Mouse (Mus musculus) intestine, postnatal 0 days (tissue): ENCODE results near the gene Hist1h2aa. TPM values are rescaled to one million over a fixed set of nuclear protein-coding genes. Genes with fewer than 3 reads are reported as not detected.

Experiments used
- ATAC-seq: fragments of 200-750 bp; cut with Nextera tagmentation; 2 replicates; pipeline ENCODE4 v1.8.0; 2017; ENCODE audit warnings: mild to moderate bottlenecking, moderate TSS enrichment, moderate library complexity
- H3K27ac ChIP-seq: fragments of 300-500 bp; sonication (generic); 2 replicates; pipeline ENCODE4 v1.5.1; 2014; ENCODE audit warnings: mild to moderate bottlenecking, low read depth, low read length, moderate library complexity
- H3K27me3 ChIP-seq: fragments of 300-500 bp; sonication (generic); replicated peaks from 2 replicates; pipeline ENCODE4 v1.6.1; 2014; ENCODE audit warnings: low read length, mixed read lengths; ENCODE audit not compliant: control insufficient read depth, insufficient read depth
- H3K36me3 ChIP-seq: fragments of 300-500 bp; sonication (generic); 2 replicates; pipeline ENCODE4 v1.6.1; 2014; ENCODE audit warnings: mild to moderate bottlenecking, moderate library complexity; ENCODE audit not compliant: control insufficient read depth, insufficient read depth
- H3K4me1 ChIP-seq: fragments of 300-500 bp; sonication (generic); replicated peaks from 2 replicates; pipeline ENCODE4 v1.6.1; 2014; ENCODE audit warnings: antibody characterized with exemption, low read length, mixed read lengths; ENCODE audit not compliant: control insufficient read depth, insufficient read depth
- H3K4me2 ChIP-seq: fragments of 300-500 bp; sonication (generic); replicated peaks from 2 replicates; pipeline ENCODE4 v1.6.1; 2014; ENCODE audit warnings: low read depth, mild to moderate bottlenecking, moderate library complexity
- H3K4me3 ChIP-seq: fragments of 300-500 bp; sonication (generic); 2 replicates; pipeline ENCODE4 v1.5.1; 2014; ENCODE audit warnings: low read depth, low read length
- H3K9ac ChIP-seq: fragments of 300-500 bp; sonication (generic); 2 replicates; pipeline ENCODE4 v1.6.1; 2014; ENCODE audit warnings: mild to moderate bottlenecking, low read depth, low read length
- H3K9me3 ChIP-seq: fragments of 300-500 bp; sonication (generic); 2 replicates; pipeline ENCODE4 v1.6.1; 2016; ENCODE audit warnings: mixed run types; ENCODE audit not compliant: control insufficient read depth
- CTCF ChIP-seq: sonication (generic); IDR thresholded peaks from 2 replicates; pipeline ENCODE4 v1.5.1; 2016; ENCODE audit warnings: low read depth, mild to moderate bottlenecking, control low read depth, antibody characterized with exemption, moderate library complexity
- WGBS: fragments of 180-500 bp; shearing (Covaris S2); extraction: QIAGEN DNeasy Blood & Tissue Kit; methylation state at CpG from one replicate; pipeline ENCODE4 v1.1.7; 2014; 5-methylcytosine and 5-hydroxymethylcytosine counted together
- polyA plus RNA-seq: library from polyadenylated mRNA; unstranded; fragments of >200 nt; fragmentation: Nextera tagmentation; extraction: Ambion mirVana; gene quantifications from 2 replicates; pipeline ENCODE4 v1.2.1, GENCODE M21; 2015

The Hist1h2aa gene
- polyA plus RNA-seq, 1 experiment from 2014 or later = not detected

GRCm38 (mm10) chr13:23933421-23934210 is 646 bp upstream of the Hist1h2aa start, which contains the start of gene Hist1h2ba:
Gene Hist1h2ba, minus strand, starts transcription at chr13:23934156.
- no peak for ATAC-seq
- Histone ChIP-seq H3K27me3 (no peaks in the 10 kb centered on the region), H3K9me3 (no peaks in the 10 kb centered on the region), H3K4me2 (no peak within 1 kb of the TSS), H3K9ac (no peak within 1 kb of the TSS), H3K4me3 (no peak within 1 kb of the TSS), H3K4me1 (0 out of 2 replicates have a peak, but pooled peaks cover 4% of the 10 kb centered on the region), H3K27ac (no peak within 1 kb of the TSS), H3K36me3 (no peaks in the 10 kb centered on the region)
- 94% methylated on average over 35 of the region's 39 CpGs for WGBS
- no peak for TF ChIP-seq CTCF

- no peak for TF ChIP-seq CTCF
- WGBS = 90% methylated on average over 1 of the region's 1 CpGs
- ATAC-seq = no peak
These were observed 4.4 kb downstream of the Hist1h2aa start for GRCm38 (mm10) chr13:23938699-23939098.

DNA sequence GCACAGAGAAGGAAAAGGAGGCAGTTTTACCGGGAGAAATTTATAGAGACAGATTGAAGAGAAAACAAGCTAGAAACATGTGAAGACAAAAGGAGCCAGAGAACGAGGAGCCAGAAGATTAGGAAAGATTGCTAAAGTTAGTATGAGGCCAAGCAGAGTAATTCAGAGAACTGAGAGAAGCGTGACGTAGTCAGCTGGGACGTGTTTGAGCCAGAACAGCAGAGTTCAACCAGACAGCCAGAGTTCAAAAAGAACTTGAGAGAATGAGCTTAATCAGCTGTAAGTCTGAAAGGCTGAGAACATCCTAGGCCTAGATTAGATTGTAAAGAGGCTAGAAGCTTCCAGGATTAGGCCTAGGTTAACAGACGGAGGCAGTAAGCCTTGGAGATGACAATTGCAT is 6.0 kb downstream of the Hist1h2aa start:
- TF ChIP-seq CTCF = no peak
- 60% methylated on average over 6 of the region's 6 CpGs for WGBS

More at GRCm38 (mm10) chr13:23938699-23939098, 4.4 kb downstream of the Hist1h2aa start:
- Histone ChIP-seq H3K27ac (no peak overlapping the region), H3K9ac (no peak overlapping the region), H3K4me2 (no peak overlapping the region), H3K9me3 (no peaks in the 10 kb centered on the region), H3K27me3 (no peaks in the 10 kb centered on the region), H3K4me3 (no peak overlapping the region), H3K4me1 (no peaks in the 10 kb centered on the region), H3K36me3 (no peaks in the 10 kb centered on the region)

DNA sequence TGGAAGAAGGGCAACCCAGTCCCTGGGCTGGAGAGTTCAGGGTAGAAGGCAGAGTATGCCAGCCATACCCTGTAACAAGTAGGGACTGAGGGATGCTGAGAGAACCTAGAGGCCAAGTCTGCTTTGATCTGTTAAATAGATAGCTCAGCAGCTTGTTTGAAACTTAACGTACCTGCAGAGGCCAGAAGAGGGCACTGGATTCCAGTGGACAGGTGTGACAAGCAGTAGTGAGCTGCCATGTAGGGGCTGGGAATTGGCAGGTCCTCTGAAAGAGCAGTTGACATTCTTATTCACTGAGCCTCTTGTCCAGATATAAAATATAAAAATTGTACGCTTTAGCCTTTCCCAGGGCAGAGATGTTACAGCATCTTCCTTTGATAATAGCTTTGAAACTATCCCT is 8.6 kb downstream of the Hist1h2aa start:
- ATAC-seq = no peak
- 54% methylated on average over 2 of the region's 2 CpGs for WGBS

More for the DNA sequence above, 6.0 kb downstream of the Hist1h2aa start:
- Histone ChIP-seq H3K4me2 (no peak overlapping the region), H3K27me3 (no peaks in the 10 kb centered on the region), H3K9me3 (no peaks in the 10 kb centered on the region), H3K36me3 (no peaks in the 10 kb centered on the region), H3K4me1 (no peaks in the 10 kb centered on the region), H3K27ac (no peak overlapping the region), H3K4me3 (no peak overlapping the region), H3K9ac (no peak overlapping the region)
- no peak for ATAC-seq

GRCm38 (mm10) chr13:23946254-23946653 is 12.0 kb downstream of the Hist1h2aa start:
- Histone ChIP-seq H3K36me3 (no peaks in the 10 kb centered on the region), H3K4me1 (no peaks in the 10 kb centered on the region), H3K27ac (no peak overlapping the region), H3K4me2 (no peak overlapping the region), H3K9me3 (no peaks in the 10 kb centered on the region), H3K9ac (no peak overlapping the region), H3K27me3 (no peaks in the 10 kb centered on the region), H3K4me3 (no peak overlapping the region)
- WGBS = 47% methylated on average over 2 of the region's 2 CpGs
- ATAC-seq = no peak
- TF ChIP-seq CTCF = no peak

More for the DNA sequence above, 8.6 kb downstream of the Hist1h2aa start:
- Histone ChIP-seq H3K9ac (no peak overlapping the region), H3K4me3 (no peak overlapping the region), H3K36me3 (no peaks in the 10 kb centered on the region), H3K4me1 (no peaks in the 10 kb centered on the region), H3K27ac (no peak overlapping the region), H3K27me3 (no peaks in the 10 kb centered on the region), H3K9me3 (no peaks in the 10 kb centered on the region), H3K4me2 (no peak overlapping the region)
- TF ChIP-seq CTCF = peak; percentile 68

DNA sequence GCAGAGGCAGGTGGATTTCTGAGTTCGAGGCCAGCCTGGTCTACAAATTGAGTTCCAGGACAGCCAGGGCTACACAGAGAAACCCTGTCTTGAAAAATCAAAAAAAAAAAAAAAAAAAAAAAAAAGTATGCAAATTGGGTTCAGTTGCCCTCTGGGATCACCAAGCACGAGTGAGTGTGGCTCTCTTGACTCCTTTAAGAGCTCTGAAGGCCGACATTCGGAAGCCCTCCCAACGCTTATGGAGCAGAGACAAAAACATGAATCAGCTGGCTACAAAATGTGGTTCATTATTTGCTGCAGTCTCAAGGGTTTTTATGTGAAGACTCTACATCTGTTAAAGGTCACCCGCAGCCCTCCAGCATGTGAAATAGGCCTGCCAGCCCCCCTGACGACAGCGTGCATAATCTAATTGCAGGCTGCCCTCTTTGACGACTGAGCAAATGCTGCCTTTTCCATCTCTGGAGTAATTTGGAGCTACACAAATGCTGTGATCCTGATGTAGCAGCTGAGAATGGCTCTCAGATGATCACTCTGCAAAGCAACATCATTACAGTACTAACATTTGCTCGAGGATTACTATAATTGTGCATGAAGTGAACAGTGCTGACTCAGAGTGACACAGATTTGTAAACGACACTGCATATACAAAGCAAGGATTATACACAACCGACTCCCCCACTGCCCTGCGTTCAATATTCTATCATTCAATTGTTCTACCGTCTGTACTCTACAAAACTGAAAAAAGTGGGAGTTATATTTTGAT is 15.4 kb downstream of the Hist1h2aa start:
- Histone ChIP-seq H3K36me3 (no peaks in the 10 kb centered on the region), H3K4me2 (no peak overlapping the region), H3K4me3 (no peak overlapping the region), H3K4me1 (no peaks in the 10 kb centered on the region), H3K9me3 (no peaks in the 10 kb centered on the region), H3K27me3 (no peaks in the 10 kb centered on the region), H3K27ac (no peak overlapping the region), H3K9ac (no peak overlapping the region)
- no peak for ATAC-seq
- WGBS = 63% methylated on average over 14 of the region's 14 CpGs
- no peak for TF ChIP-seq CTCF
